Mouse (Mus musculus): ENCODE data around the gene Fkbp5.
"Not testable (repeated sequence)": the region's sequence is repeated elsewhere in the genome, so short reads cannot be mapped to it uniquely, and the experiment has no call there.

The Fkbp5 gene

GRCm38 (mm10) chr17:28369056-28369455 is 148.3 kb downstream of the Fkbp5 start:
- no peak for DNase-seq

- peak; percentile 26 for DNase-seq
These were observed 148.9 kb downstream of the Fkbp5 start for GRCm38 (mm10) chr17:28368449-28368848.

- DNase-seq: no peak
These were observed 152.2 kb downstream of the Fkbp5 start, which contains the start of gene Tulp1 for GRCm38 (mm10) chr17:28365122-28365521. TSS of gene Tulp1 (minus strand) at chr17:28365222.

GRCm38 (mm10) chr17:28363507-28363906 is 153.8 kb downstream of the Fkbp5 start:
- no peak for DNase-seq

- no peak for DNase-seq
These were observed 154.6 kb downstream of the Fkbp5 start for GRCm38 (mm10) chr17:28362653-28363292.

- no peak for DNase-seq
These were observed 155.2 kb downstream of the Fkbp5 start for GRCm38 (mm10) chr17:28361921-28362652.

- DNase-seq: no peak
These were observed 156.6 kb downstream of the Fkbp5 start for GRCm38 (mm10) chr17:28360531-28361277.

GRCm38 (mm10) chr17:28358576-28359261 is 158.6 kb downstream of the Fkbp5 start:
- not testable (repeated sequence) for DNase-seq

GRCm38 (mm10) chr17:28355871-28356270 is 161.5 kb downstream of the Fkbp5 start:
- DNase-seq: no peak

- DNase-seq: no peak
These were observed 165.3 kb downstream of the Fkbp5 start for GRCm38 (mm10) chr17:28352018-28352417.

GRCm38 (mm10) chr17:28351353-28351890 is 165.9 kb downstream of the Fkbp5 start:
- no peak for DNase-seq

GRCm38 (mm10) chr17:28350466-28351352 is 166.6 kb downstream of the Fkbp5 start, which contains the start of gene Tead3:
TSS of gene Tead3 (minus strand) at chr17:28350817.
- DNase-seq: peak; percentile 28

GRCm38 (mm10) chr17:28349901-28350465 is 167.3 kb downstream of the Fkbp5 start:
- no peak for DNase-seq

- no peak for DNase-seq
These were observed 168.0 kb downstream of the Fkbp5 start for GRCm38 (mm10) chr17:28349264-28349880.
